Mouse (Mus musculus): Measurements from ENCODE around the gene Akap13. TPM values are rescaled to one million over a fixed set of nuclear protein-coding genes. Genes with fewer than 3 reads are reported as not detected.

Gene Akap13
- total and polyA plus RNA-seq, 3 experiments: 16.8 to 72.0 (median 64.1) TPM

- H3K27ac ChIP-seq: peak overlapping the region; percentile 80
- no peak for DNase-seq
- peaks cover 37% of the 10 kb centered on the region for H3K36me3 ChIP-seq (ENCODE audit: control insufficient read depth, insufficient read depth, low read length)
- intact Hi-C loops (cut with DNase I): no loop called here
- H3K4me1 ChIP-seq (ENCODE audit: control insufficient read depth, insufficient read depth, low read length): peaks cover 20% of the 10 kb centered on the region
- WGBS: 35% methylated on average over 9 of the region's 9 CpGs
- H3K79me2 ChIP-seq (replicated peaks; ENCODE audit: control insufficient read depth, insufficient read depth, low read length): peaks cover 12% of the 10 kb centered on the region
- H3K27me3 ChIP-seq (ENCODE audit: control insufficient read depth, insufficient read depth, low read length): no peaks in the 10 kb centered on the region
- H3K9ac ChIP-seq (ENCODE audit: low read depth, low read length): peak overlapping the region; percentile 59
- TF ChIP-seq EP300 (IDR thresholded peaks at IDR 0.05; ENCODE audit: insufficient read depth, low read depth, low read length) (no peak), POLR2A (IDR thresholded peaks at IDR 0.05; ENCODE audit: insufficient read depth, low read depth, low read length) (no peak), CTCF (IDR thresholded peaks at IDR 0.05) (no peak)
- peak overlapping the region; percentile 46 for H3K4me3 ChIP-seq
Observed at GRCm38 (mm10) chr7:75656297-75656852, 201.0 kb downstream of the Akap13 start.

GRCm38 (mm10) chr7:75656896-75657295 is 201.6 kb downstream of the Akap13 start:
- Histone ChIP-seq H3K27ac (peak overlapping the region; percentile 80), H3K27me3 (ENCODE audit: control insufficient read depth, insufficient read depth, low read length) (no peaks in the 10 kb centered on the region), H3K4me1 (ENCODE audit: control insufficient read depth, insufficient read depth, low read length) (peaks cover 20% of the 10 kb centered on the region), H3K36me3 (ENCODE audit: control insufficient read depth, insufficient read depth, low read length) (peaks cover 37% of the 10 kb centered on the region), H3K4me3 (no peak overlapping the region), H3K9ac (ENCODE audit: low read depth, low read length) (no peak overlapping the region), H3K79me2 (replicated peaks; ENCODE audit: control insufficient read depth, insufficient read depth, low read length) (peaks cover 12% of the 10 kb centered on the region)
- 35% methylated on average over 1 of the region's 1 CpGs for WGBS
- TF ChIP-seq POLR2A (IDR thresholded peaks at IDR 0.05; ENCODE audit: insufficient read depth, low read depth, low read length) (no peak), CTCF (IDR thresholded peaks at IDR 0.05) (peak; percentile 50), EP300 (IDR thresholded peaks at IDR 0.05; ENCODE audit: insufficient read depth, low read depth, low read length) (no peak)
- DNase-seq: no peak
- intact Hi-C loops (cut with DNase I): no loop called here

DNA sequence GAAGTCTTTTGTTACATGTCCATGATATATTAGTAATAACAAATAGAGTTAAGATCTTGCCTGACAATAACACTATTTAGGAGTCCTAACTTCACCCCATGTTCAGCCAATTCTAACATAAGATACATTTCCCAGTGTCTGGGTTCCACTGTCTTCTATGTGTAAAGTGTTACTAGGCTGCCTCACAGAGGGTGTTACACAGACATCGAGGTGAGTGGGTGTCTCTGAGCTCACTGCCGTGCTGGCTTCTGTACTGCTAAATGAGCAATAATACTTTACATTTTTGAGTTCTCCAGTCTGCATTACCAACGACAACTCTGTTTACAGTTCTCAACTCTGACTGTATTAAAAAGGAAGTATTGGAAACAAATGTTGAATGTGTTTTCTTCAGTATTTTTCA is 209.1 kb downstream of the Akap13 start:
- H3K36me3 ChIP-seq (ENCODE audit: control insufficient read depth, insufficient read depth, low read length): peaks cover 43% of the 10 kb centered on the region
- H3K9ac ChIP-seq (ENCODE audit: low read depth, low read length): no peak overlapping the region
- no peak for TF ChIP-seq EP300 (IDR thresholded peaks at IDR 0.05; ENCODE audit: insufficient read depth, low read depth, low read length)
- TF ChIP-seq CTCF (IDR thresholded peaks at IDR 0.05): no peak
- no peak for TF ChIP-seq POLR2A (IDR thresholded peaks at IDR 0.05; ENCODE audit: insufficient read depth, low read depth, low read length)
- no peaks in the 10 kb centered on the region for H3K27me3 ChIP-seq (ENCODE audit: control insufficient read depth, insufficient read depth, low read length)
- peaks cover 16% of the 10 kb centered on the region for H3K4me1 ChIP-seq (ENCODE audit: control insufficient read depth, insufficient read depth, low read length)
- no peak overlapping the region for H3K27ac ChIP-seq
- peaks cover 2% of the 10 kb centered on the region; the same call in 1 of the 2 replicates for H3K79me2 ChIP-seq (replicated peaks; ENCODE audit: control insufficient read depth, insufficient read depth, low read length)
- intact Hi-C loops (cut with DNase I): no loop called here
- H3K4me3 ChIP-seq: no peak overlapping the region
- DNase-seq: no peak
- WGBS: 74% methylated on average over 3 of the region's 3 CpGs

GRCm38 (mm10) chr7:75666982-75667381 is 211.6 kb downstream of the Akap13 start:
- Histone ChIP-seq H3K27ac (peak overlapping the region; percentile 42), H3K4me3 (no peak overlapping the region), H3K4me1 (ENCODE audit: control insufficient read depth, insufficient read depth, low read length) (peaks cover 16% of the 10 kb centered on the region), H3K79me2 (replicated peaks; ENCODE audit: control insufficient read depth, insufficient read depth, low read length) (peaks cover 2% of the 10 kb centered on the region; the same call in 1 of the 2 replicates), H3K27me3 (ENCODE audit: control insufficient read depth, insufficient read depth, low read length) (no peaks in the 10 kb centered on the region), H3K36me3 (ENCODE audit: control insufficient read depth, insufficient read depth, low read length) (peaks cover 44% of the 10 kb centered on the region), H3K9ac (ENCODE audit: low read depth, low read length) (no peak overlapping the region)
- no peak for DNase-seq
- no peak for TF ChIP-seq EP300 (IDR thresholded peaks at IDR 0.05; ENCODE audit: insufficient read depth, low read depth, low read length)
- intact Hi-C loops (cut with DNase I): no loop called here
- 63% methylated on average over 3 of the region's 3 CpGs for WGBS

GRCm38 (mm10) chr7:75667531-75667930 is 212.2 kb downstream of the Akap13 start:
- no peaks in the 10 kb centered on the region for H3K27me3 ChIP-seq (ENCODE audit: control insufficient read depth, insufficient read depth, low read length)
- DNase-seq: no peak
- peaks cover 16% of the 10 kb centered on the region for H3K4me1 ChIP-seq (ENCODE audit: control insufficient read depth, insufficient read depth, low read length)
- H3K4me3 ChIP-seq: no peak overlapping the region
- H3K36me3 ChIP-seq (ENCODE audit: control insufficient read depth, insufficient read depth, low read length): peaks cover 44% of the 10 kb centered on the region
- peak overlapping the region; percentile 42 for H3K27ac ChIP-seq
- WGBS: 73% methylated on average over 6 of the region's 6 CpGs
- TF ChIP-seq CTCF (IDR thresholded peaks at IDR 0.05): no peak
- no peak for TF ChIP-seq POLR2A (IDR thresholded peaks at IDR 0.05; ENCODE audit: insufficient read depth, low read depth, low read length)
- no peak for TF ChIP-seq EP300 (IDR thresholded peaks at IDR 0.05; ENCODE audit: insufficient read depth, low read depth, low read length)
- no peak overlapping the region for H3K9ac ChIP-seq (ENCODE audit: low read depth, low read length)
- intact Hi-C loops (cut with DNase I): no loop called here
- peaks cover 2% of the 10 kb centered on the region; the same call in 1 of the 2 replicates for H3K79me2 ChIP-seq (replicated peaks; ENCODE audit: control insufficient read depth, insufficient read depth, low read length)

- H3K27me3 ChIP-seq (ENCODE audit: control insufficient read depth, insufficient read depth, low read length): no peaks in the 10 kb centered on the region
- H3K9ac ChIP-seq (ENCODE audit: low read depth, low read length): no peak overlapping the region
- peaks cover 2% of the 10 kb centered on the region; the same call in 1 of the 2 replicates for H3K79me2 ChIP-seq (replicated peaks; ENCODE audit: control insufficient read depth, insufficient read depth, low read length)
- no peak for TF ChIP-seq EP300 (IDR thresholded peaks at IDR 0.05; ENCODE audit: insufficient read depth, low read depth, low read length)
- no peak for TF ChIP-seq CTCF (IDR thresholded peaks at IDR 0.05)
- no peak for TF ChIP-seq POLR2A (IDR thresholded peaks at IDR 0.05; ENCODE audit: insufficient read depth, low read depth, low read length)
- intact Hi-C loops (cut with DNase I): no loop called here
- peaks cover 16% of the 10 kb centered on the region for H3K4me1 ChIP-seq (ENCODE audit: control insufficient read depth, insufficient read depth, low read length)
- WGBS: 19% methylated on average over 1 of the region's 1 CpGs
- peak overlapping the region; percentile 57 for H3K27ac ChIP-seq
- no peak for DNase-seq
- no peak overlapping the region for H3K4me3 ChIP-seq
- peaks cover 42% of the 10 kb centered on the region for H3K36me3 ChIP-seq (ENCODE audit: control insufficient read depth, insufficient read depth, low read length)
Observed at GRCm38 (mm10) chr7:75668396-75668795, 213.1 kb downstream of the Akap13 start.

All from heart, adult 2 months (tissue).